Mouse (Mus musculus) ovary, postnatal 36 days (tissue): ENCODE measurements at regions not wholly inside any gene's neighbourhood (a gene's known extent, or its start where the extent isn't known, plus 50 kb on each side); places are given as distances from the start of the nearest gene placed in this dataset.
A peak's percentile ranks its signal among the peaks of the same experiment; 100 is the strongest.

Experiments
- DNase-seq: peaks from one replicate; pipeline ENCODE4 v3.0.0; 2022; ENCODE audit warnings: low spot score, mixed read lengths

DNA sequence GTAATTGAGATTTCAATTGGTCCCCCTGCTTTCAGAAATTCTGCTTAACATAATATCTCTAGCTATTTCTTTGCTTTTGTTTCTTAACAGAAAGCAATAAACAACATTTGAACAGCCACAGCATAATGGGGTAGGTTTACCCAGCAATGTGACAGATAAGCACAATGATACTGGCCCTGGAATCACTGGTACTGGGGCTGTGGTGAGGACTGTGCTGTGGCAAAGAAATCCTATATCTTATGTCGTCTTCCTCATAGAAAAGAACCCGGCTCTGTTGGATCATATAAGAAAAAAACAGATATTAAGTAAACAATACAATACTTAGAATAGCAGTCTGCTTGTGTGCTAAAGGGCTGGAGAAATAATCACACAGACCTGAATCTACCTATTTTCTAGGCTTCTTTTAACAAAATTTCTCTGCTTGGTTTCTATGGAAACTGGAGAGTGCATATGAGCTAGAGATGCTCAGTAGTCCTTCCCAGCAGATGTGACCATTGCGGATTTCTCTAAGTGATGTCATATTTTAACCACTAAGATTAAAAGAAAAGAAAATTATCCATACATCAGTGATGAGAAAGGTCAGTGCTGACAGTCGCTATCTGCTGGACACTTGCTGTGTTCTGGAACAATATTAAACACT is 119.8 kb upstream of the Gnao1 start:
- DNase-seq = no peak

GRCm38 (mm10) chr8:93691375-93691774 is 118.4 kb upstream of the Gnao1 start:
- DNase-seq = no peak

DNA sequence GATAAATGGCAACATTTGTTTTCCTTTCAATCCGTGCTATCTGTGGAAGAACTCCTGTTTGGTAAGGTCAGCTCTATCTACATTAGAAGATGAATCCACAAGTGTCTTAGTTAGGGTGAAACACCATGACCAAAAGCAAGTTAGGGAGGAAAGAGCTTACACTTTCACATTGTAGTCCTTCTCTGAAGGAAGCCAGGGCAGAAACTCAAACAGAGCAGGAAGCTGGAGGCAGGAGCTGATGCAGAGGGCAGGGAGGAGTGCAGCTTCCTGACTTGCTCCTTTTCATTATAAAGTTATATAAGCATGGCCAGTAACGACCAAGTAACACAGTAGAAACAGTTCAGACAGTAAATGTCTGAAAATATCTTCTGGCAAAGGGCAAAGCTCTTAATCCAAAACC is 117.9 kb upstream of the Gnao1 start:
- no peak for DNase-seq

GRCm38 (mm10) chr8:93697206-93697605 is 112.6 kb upstream of the Gnao1 start:
- no peak for DNase-seq

- no peak for DNase-seq
Measured at GRCm38 (mm10) chr8:93698508-93698907, 111.3 kb upstream of the Gnao1 start.

GRCm38 (mm10) chr8:93701391-93701790 is 108.4 kb upstream of the Gnao1 start:
- no peak for DNase-seq

DNA sequence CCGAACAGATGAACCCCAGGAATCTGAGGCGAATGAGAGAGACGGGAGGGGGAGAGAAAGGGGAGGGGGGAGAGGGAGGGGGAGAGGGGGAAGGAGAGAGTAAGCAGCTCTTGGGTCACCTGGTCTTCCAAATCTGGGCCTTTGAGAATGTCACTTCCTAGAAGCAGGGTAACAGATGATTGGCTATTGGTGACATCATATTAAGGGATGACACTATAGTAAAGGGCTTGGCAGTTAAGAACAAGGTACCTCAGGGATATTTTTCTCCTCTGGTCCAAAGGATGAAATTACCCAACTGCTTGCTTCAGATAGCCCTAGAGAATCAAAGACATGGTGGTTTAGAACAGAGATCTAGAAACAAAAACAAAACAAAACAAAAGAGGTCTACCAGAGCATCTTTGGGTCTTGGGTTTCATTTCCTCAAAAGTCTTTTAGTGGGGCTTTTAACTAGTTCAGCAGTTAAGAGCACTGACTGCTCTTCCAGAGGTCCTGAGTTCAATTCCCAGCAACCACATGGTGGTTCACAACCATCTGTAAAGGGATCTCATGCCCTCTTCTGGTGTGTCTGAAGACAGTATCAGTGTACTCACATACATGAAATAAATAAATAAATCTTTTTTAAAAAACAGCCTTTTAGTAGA is 97.6 kb upstream of the Gnao1 start:
- no peak for DNase-seq

DNA sequence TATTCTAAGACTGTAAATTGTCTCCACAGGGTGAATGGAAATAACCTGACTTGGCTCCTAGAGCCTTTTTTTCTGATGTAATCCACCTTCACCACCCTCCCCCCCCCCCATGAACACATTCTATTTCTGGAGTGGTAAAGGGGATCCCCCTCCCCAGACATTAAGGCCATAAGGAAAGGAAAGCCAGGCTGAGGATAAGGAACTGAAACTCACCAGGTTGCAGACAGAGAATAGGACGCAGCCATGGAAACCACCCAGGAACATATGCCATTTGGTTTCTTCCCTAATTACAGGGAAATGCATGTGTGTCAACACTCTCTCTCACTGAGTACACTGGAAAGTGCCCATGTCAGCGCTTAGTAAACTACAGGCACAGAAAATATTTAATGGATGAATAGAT is 96.5 kb upstream of the Gnao1 start:
- DNase-seq = no peak

- DNase-seq = peak; percentile 3
Measured at GRCm38 (mm10) chr8:93724896-93725489, 84.8 kb upstream of the Gnao1 start.

DNA sequence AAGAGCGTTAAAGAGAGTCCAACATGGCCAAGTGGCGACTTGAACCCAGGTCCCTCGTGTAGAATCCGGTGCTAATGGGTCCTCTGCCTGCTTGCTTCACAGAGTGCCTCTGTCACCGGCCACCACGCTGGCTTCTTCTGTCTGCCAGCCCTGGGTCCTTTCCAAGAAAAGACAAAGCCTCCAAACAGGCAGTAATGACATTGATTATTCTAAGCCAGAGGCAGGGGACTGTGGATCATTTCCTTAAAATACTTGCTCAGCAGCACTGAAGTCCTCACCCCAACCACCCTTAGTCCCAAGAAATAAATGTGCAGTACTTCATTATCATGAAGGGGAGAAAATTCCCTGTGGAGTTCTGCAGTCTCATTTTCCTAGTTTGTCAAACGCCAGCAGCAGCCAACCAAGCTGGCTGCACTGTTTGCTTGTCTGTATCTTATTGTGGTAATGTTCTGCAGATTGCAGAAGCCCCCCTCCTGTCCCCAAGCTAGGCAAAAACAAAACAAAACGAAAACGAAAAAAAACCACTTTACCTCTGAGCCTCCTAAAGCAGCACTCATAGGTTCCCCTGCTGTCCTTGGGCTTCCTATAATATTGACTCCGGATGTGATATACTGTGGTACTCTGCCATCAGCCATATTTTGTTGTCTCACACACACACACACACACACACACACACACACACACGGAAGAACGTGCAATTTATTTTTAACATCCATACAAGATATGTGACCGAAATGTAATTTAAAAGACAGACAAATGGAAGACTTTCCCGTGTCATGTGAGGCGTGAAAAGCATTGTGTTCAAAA is 80.4 kb upstream of the Gnao1 start:
- no peak for DNase-seq

- DNase-seq = no peak
Measured at GRCm38 (mm10) chr8:93730738-93731700, 78.7 kb upstream of the Gnao1 start.

GRCm38 (mm10) chr8:93734818-93735217 is 74.9 kb upstream of the Gnao1 start:
- no peak for DNase-seq

DNA sequence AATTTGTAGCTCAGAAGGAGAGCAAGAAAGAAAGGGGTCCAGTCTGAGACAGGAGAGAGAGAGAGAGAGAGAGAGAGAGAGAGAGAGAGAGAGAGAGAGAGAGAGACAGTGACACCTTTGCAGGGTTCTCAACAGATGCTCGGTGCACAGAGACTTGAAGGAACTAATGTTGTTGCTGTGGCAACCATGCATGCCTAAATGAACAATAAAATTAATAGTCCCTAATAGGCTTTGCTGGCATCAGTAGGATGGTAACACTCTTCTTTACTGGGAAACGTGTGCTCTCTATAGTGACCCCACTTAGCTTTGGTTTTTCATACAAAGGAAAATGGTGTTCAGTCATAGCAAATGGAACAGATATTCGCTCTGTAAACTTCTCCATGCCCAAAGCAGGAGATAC is 69.5 kb upstream of the Gnao1 start:
- no peak for DNase-seq

GRCm38 (mm10) chr8:93748720-93749119 is 61.0 kb upstream of the Gnao1 start:
- DNase-seq = no peak

GRCm38 (mm10) chr8:93750921-93751320 is 58.8 kb upstream of the Gnao1 start:
- no peak for DNase-seq

GRCm38 (mm10) chr8:93755981-93756380 is 53.8 kb upstream of the Gnao1 start:
- DNase-seq = no peak
